Mouse (Mus musculus) lung, adult 2 months (tissue): ENCODE data around the gene Eral1. TPM values are rescaled to one million over a fixed set of nuclear protein-coding genes. Genes with fewer than 3 reads are reported as not detected.
A peak's percentile ranks its signal among the peaks of the same experiment; 100 is the strongest.
"Not testable (repeated sequence)": the region's sequence is repeated elsewhere in the genome, so short reads cannot be mapped to it uniquely, and the experiment has no call there.

Source experiments
- DNase-seq: peaks from one replicate; pipeline ENCODE4 v3.0.0; 2022
- H3K4me1 ChIP-seq: fragments of 200-500 bp; 2 replicates; pipeline ENCODE4 v1.6.1; 2011; ENCODE audit warnings: low read length; ENCODE audit not compliant: control insufficient read depth, insufficient read depth
- H3K4me3 ChIP-seq: fragments of 200-500 bp; replicated peaks from 2 replicates; pipeline ENCODE3; 2011; ENCODE audit warnings: low read depth, mild to moderate bottlenecking, control low read depth, low read length; ENCODE audit errors: extremely low read depth
- CTCF ChIP-seq: fragments of 200-500 bp; IDR thresholded peaks from 2 replicates; pipeline ENCODE4 v1.5.1; 2011; ENCODE audit warnings: mild to moderate bottlenecking, low read length, control low read depth; ENCODE audit not compliant: insufficient read depth
- POLR2A ChIP-seq: fragments of 200-500 bp; IDR thresholded peaks from 2 replicates; pipeline ENCODE4 v1.6.1; 2011; ENCODE audit warnings: low read depth, mild to moderate bottlenecking, control low read depth, low read length, borderline replicate concordance; ENCODE audit errors: extremely low read depth
- WGBS: fragments of 180-500 bp; shearing (Covaris S2); methylation state at CpG from one replicate; pipeline ENCODE4 v1.1.7; 2018; 5-methylcytosine and 5-hydroxymethylcytosine counted together
- polyA plus RNA-seq: library from polyadenylated mRNA; depleted of rRNA; stranded (reverse); fragments of >200 nt; gene quantifications from 2 replicates; pipeline ENCODE4 v1.2.3, GENCODE M21; 2012

Gene Eral1
- polyA plus RNA-seq, 1 experiment: 27.8 TPM

DNA sequence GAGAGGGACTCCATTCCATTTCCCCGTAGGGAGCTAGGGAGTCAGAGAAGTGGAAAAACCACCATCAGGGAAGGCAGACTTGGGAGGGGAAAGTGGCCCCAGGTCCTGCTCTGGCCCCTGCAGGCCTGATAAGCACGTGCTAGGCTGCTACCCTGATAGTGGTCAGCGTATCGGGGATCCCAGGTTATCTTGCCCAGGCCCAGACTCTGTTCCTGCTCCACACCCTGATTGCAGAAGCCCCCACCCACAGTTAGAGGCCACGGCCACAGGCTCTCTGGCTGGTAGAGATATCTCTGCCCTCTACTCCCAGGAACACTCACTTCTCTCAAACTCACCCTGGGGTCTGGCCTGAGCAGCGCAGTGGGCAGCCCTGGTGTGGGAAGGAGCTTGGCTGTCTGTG, 10.5 kb downstream of the Eral1 start:
- DNase-seq: no peak
- H3K4me1 ChIP-seq: no peaks in the 10 kb centered on the region
- TF ChIP-seq CTCF (no peak), POLR2A (no peak)
- WGBS: 80% methylated on average over 6 of the region's 6 CpGs
- no peak overlapping the region for H3K4me3 ChIP-seq

DNA sequence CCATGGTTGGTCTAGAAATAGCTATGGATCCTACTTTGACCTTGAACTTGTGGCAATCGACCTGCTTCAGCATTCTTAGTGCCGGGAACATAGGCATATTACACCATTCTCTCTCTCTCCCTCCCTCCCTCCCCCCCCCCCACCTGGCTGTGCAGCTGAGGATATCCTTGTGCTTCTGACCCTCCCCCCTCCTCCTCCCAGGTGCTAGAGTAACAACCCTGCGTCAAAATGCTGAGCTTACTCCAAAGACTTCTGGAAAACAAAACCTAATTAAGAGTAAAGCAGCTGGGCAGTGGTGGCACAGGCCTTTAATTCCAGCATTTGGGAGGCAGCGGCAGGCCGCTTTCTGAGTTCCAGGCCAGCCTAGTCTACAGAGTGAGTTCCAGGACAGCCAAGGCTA, 11.1 kb downstream of the Eral1 start:
- H3K4me1 ChIP-seq: no peaks in the 10 kb centered on the region
- WGBS: 79% methylated on average over 5 of the region's 5 CpGs

DNA sequence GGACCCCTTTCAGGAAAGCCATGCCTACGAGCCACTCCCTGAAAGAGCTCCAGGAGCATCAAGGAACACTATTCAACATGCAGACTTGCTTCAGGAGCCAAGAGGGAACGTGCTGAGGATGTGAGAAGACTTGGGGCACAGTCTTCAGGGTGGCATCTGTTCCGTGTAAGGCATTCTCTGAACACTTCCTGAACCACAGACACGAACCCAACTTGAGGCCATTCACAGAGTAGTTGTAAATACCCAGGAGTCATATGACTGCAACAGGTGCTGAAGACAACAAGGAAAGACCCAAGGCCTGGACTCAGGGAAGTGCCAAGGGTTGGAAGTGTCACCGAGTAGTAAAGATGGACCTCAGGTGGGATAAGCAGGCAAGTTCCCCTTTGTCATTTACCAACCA, 12.6 kb downstream of the Eral1 start:
- no peaks in the 10 kb centered on the region for H3K4me1 ChIP-seq
- H3K4me3 ChIP-seq: no peak overlapping the region
- no peak for DNase-seq
- 59% methylated on average over 5 of the region's 5 CpGs for WGBS
- TF ChIP-seq POLR2A: no peak

More for the DNA sequence above, 11.1 kb downstream of the Eral1 start:
- TF ChIP-seq POLR2A (no peak), CTCF (no peak)
- no peak overlapping the region for H3K4me3 ChIP-seq
- DNase-seq: no peak

DNA sequence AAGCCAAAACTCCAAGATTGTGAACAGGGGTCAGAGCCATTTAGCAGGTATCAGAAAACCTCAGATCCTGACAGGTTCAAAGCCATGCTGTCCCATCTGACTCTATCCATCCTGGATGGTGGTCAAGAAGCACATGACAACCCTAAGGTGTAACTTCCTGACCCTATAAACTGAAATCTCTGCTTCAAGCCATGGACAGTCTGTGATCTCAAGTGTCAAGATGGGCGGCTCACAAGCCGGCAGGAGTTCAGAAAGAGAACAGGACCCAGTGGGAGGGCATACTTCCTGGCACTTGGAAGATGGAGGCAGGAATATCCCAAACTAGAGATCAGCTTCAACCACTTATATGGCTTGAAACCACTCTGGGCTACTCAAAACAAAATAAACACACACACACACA, 13.5 kb downstream of the Eral1 start:
- DNase-seq: no peak
- TF ChIP-seq CTCF (no peak), POLR2A (no peak)
- Histone ChIP-seq H3K4me3 (no peak overlapping the region), H3K4me1 (no peaks in the 10 kb centered on the region)
- WGBS: 58% methylated on average over 2 of the region's 2 CpGs

DNA sequence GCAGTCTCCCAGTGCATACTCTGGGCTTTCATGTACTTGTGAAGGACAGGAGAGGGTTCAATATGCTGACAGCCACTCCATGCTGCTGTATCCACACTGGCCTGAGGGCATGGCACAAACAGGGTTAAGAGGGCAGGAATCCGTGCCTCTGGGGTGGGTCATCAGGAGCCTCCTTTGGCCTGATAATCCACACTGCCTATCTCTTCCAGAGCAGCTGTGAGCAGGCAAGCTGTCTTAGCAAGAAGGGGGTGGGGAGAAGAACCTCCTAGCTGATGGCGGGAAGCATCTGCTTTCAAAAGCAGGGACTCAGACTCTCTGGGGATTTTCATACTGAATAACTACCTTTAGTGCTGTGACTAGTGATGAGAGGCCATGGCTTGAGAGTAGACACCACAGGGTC, 14.3 kb downstream of the Eral1 start:
- 45% methylated on average over 2 of the region's 2 CpGs for WGBS
- Histone ChIP-seq H3K4me1 (no peaks in the 10 kb centered on the region), H3K4me3 (no peak overlapping the region)
- no peak for DNase-seq
- no peak for TF ChIP-seq POLR2A
- no peak for TF ChIP-seq CTCF

DNA sequence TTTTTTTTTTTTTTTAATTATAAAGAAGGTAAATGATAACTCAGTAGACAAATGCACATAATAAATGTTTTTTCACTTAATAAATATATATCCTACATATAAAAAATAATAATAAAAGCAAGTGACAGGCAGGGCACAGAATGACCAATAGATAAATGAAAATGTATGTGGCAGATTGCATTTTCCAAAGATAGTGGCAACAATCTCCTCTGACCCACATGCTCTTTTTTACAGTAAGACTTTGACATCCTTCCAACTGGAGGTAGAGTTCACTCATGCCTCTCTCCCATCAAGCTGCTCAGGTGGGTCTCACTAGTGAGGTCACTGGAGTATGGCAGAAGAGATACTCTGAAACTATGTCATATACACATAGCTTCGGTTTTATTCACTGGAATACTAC, 17.6 kb downstream of the Eral1 start:
- WGBS: 71% methylated on average over 1 of the region's 1 CpGs

DNA sequence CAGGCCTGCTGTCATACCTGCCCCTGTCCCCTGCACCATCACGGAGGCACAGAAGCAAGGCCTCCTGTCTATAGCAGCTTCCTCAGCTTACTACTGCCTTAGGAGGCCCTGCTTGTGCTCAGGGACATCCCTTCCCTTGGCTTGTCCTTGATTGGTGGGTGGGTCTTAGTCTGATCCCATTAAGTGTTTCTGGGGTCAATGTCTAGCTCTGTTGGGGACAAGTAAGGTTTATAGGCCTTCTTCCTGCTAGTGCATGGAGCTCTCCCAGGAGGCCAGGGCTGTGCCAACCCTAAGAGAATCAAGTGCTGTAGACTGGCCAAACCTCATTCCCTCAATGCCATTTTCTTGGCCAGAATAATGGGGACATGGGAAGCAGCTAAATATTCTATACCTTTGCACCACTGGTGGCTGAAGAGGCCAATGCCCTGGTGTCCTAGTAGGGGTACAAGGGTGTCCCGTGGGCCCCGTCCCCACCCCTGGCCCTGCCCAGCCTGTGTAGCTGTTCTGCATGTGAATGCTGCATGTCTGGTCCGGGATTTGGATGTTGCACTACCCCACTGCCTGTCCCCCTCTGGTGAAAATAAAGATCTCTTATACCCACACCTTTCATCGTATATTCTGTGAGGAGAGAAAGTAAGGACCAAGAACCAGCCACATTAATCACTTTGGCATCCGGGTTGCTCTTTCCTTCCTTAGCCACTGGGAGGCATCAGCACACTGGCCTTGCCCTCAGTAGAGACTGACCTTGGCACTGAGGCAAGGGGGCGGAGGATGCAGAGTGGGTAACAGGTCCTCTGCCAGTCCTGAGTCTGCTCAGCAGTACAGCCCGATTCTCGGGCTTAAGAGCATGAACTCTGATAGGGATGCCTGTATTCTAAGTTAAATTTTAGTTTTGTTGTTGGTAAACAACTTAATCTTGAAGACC, 20.1 kb downstream of the Eral1 start:
- Histone ChIP-seq H3K4me3 (no peak overlapping the region), H3K4me1 (no peaks in the 10 kb centered on the region)
- DNase-seq: peak; percentile 56
- TF ChIP-seq POLR2A (no peak), CTCF (peak; percentile 97)
- WGBS: 38% methylated on average over 9 of the region's 9 CpGs

More for the DNA sequence above, 17.6 kb downstream of the Eral1 start:
- H3K4me1 ChIP-seq: no peaks in the 10 kb centered on the region
- TF ChIP-seq CTCF (no peak), POLR2A (no peak)
- DNase-seq: no peak
- no peak overlapping the region for H3K4me3 ChIP-seq

DNA sequence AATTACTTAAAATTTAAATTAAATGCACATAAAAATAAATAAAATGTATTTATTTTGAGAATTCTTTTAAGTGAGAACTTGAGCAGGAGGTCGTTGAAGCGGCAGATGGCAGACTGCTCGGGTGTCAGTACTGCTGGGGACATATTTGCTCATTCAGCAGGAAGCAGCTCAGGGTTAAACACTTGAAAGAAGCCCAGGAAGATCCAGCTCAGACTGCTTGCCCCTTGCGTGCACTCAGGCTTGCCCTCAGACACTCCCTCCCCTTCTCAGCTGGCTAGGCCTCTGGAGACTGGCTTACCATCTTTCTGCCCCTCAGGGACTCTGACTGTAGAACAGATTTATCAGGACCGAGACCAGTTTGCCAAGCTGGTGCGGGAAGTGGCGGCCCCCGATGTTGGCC, 23.2 kb downstream of the Eral1 start:
- no peak for DNase-seq
- WGBS: 65% methylated on average over 8 of the region's 8 CpGs
- H3K4me1 ChIP-seq: peaks cover 5% of the 10 kb centered on the region; the same call in 1 of the 2 replicates
- TF ChIP-seq CTCF (no peak), POLR2A (no peak)
- no peak overlapping the region for H3K4me3 ChIP-seq

DNA sequence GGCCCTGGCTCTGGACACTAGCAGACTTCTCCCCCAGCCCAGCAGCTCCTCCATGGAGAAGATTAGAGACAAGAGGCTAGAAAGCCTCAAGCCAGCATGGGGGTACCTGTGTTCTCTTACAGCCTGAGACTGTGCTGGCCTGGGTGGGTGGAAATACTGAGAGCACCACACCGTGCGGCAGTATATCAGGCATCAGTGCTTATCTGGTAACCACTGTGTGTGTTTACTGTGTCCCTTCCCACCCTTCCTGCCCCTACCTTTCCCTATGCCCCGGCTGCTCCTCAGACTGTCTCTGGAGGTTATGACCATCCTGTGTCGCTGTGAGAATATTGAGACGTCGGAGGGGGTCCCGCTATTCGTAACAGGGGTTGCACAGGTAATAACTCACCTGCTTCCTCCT, 27.1 kb downstream of the Eral1 start:
- 65% methylated on average over 8 of the region's 8 CpGs for WGBS
- no peak for DNase-seq
- H3K4me3 ChIP-seq: no peak overlapping the region
- H3K4me1 ChIP-seq: peaks cover 5% of the 10 kb centered on the region; the same call in 1 of the 2 replicates
- no peak for TF ChIP-seq POLR2A
- no peak for TF ChIP-seq CTCF

DNA sequence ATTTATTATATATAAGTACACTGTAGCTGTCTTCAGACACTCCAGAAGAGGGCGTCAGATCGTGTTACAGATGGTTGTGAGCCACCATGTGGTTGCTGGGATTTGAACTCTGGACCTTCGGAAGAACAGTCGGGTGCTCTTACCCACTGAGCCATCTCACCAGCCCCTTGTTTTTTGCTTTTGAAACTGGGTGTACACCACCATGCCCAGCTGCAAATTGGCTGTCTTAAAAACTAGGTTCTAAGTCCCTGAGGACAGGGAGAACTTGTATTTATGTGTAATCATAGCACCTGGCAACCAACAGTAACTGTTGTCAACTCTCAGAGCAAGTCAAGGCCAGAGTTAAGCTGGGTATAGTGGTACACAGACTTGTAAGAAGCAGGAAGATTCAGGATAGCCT, 31.5 kb downstream of the Eral1 start:
- not testable (repeated sequence) for DNase-seq

More for the DNA sequence above, 31.5 kb downstream of the Eral1 start:
- not testable (repeated sequence) for H3K4me3 ChIP-seq
- WGBS: 89% methylated on average over 4 of the region's 4 CpGs
- peaks cover 15% of the 10 kb centered on the region for H3K4me1 ChIP-seq
